Mouse (Mus musculus) CH12.LX (cell line): ENCODE measurements around the gene Sac3d1. TPM values are rescaled to one million over a fixed set of nuclear protein-coding genes. Genes with fewer than 3 reads are reported as not detected.

Experiments used
- DNase-seq: peaks from one replicate; pipeline ENCODE4 v3.0.0-alpha.2; 2013; ENCODE audit errors: extremely low read depth
- H3K27ac ChIP-seq: 2 replicates; pipeline ENCODE4 v1.5.1; 2012; ENCODE audit warnings: low read depth, mild to moderate bottlenecking, control low read depth, moderate library complexity; ENCODE audit not compliant: insufficient read depth
- H3K27me3 ChIP-seq: replicated peaks from 2 replicates; pipeline ENCODE3; 2012; ENCODE audit warnings: inconsistent platforms
- H3K36me3 ChIP-seq, 2 experiments: replicated peaks in 1 of 2; 2 replicates each; pipeline versions ENCODE3 to v1.6.1; 2012; ENCODE audit warnings: inconsistent platforms in 1 of 2, low read length in 1 of 2, mild to moderate bottlenecking in 1 of 2, mixed read lengths in 1 of 2, moderate library complexity in 1 of 2; ENCODE audit not compliant: control insufficient read depth in 1 of 2, insufficient read depth in 1 of 2
- H3K4me1 ChIP-seq, 2 experiments: 2 replicates each; pipeline ENCODE4 v1.6.1; 2012; ENCODE audit warnings: inconsistent platforms in 1 of 2, moderate library complexity in 1 of 2; ENCODE audit not compliant: insufficient read depth in 2 of 2, control insufficient read depth in 1 of 2
- H3K4me2 ChIP-seq: 2 replicates; pipeline ENCODE4 v1.6.1; 2012; ENCODE audit warnings: low read depth, mild to moderate bottlenecking, control low read depth; ENCODE audit not compliant: poor library complexity, insufficient read depth, severe bottlenecking
- H3K4me3 ChIP-seq, 3 experiments: fragments of 150-350 bp in 1 of 3; sonication (generic) in 1 of 3; replicated peaks in 1 of 3; 2 replicates each; pipeline versions ENCODE3 to v1.5.1; 2011 to 2012; ENCODE audit warnings: low read depth in 2 of 3, low read length in 2 of 3, mild to moderate bottlenecking in 2 of 3, moderate library complexity in 2 of 3, control low read depth in 1 of 3, improper control_type of control experiment in 1 of 3, inconsistent platforms in 1 of 3, mixed read lengths in 1 of 3; ENCODE audit not compliant: poor library complexity in 1 of 3
- H3K79me2 ChIP-seq: replicated peaks from 2 replicates; pipeline ENCODE4 v1.6.1; 2012; ENCODE audit warnings: mild to moderate bottlenecking, moderate library complexity; ENCODE audit not compliant: control insufficient read depth, poor library complexity, insufficient read depth, severe bottlenecking; ENCODE audit errors: extremely low read depth
- H3K9ac ChIP-seq: 2 replicates; pipeline ENCODE4 v1.6.1; 2012; ENCODE audit warnings: low read depth, mild to moderate bottlenecking, control low read depth, moderate library complexity; ENCODE audit not compliant: insufficient read depth
- H3K9me3 ChIP-seq: replicated peaks from 2 replicates; pipeline ENCODE3; 2012; ENCODE audit warnings: low read length, inconsistent platforms, mixed read lengths
- BHLHE40 ChIP-seq: IDR thresholded peaks from 2 replicates; pipeline ENCODE4 v1.6.1; 2011; ENCODE audit warnings: mild to moderate bottlenecking, low read depth, low read length, improper control_type of control experiment
- CHD2 ChIP-seq: IDR thresholded peaks from 2 replicates; pipeline ENCODE4 v1.6.1; 2011; ENCODE audit warnings: low read length, improper control_type of control experiment
- CTCF ChIP-seq, 2 experiments: IDR thresholded peaks in 1 of 2; conservative IDR thresholded peaks in 1 of 2; 2 replicates each; pipeline ENCODE4 v1.5.1; 2011 to 2012; ENCODE audit warnings: low read depth in 2 of 2, low read length in 2 of 2, improper control_type of control experiment in 1 of 2, inconsistent platforms in 1 of 2, mild to moderate bottlenecking in 1 of 2, moderate library complexity in 1 of 2
- E2F4 ChIP-seq: IDR thresholded peaks from 2 replicates; pipeline ENCODE4 v1.6.1; 2011; ENCODE audit warnings: low read depth, low read length, improper control_type of control experiment; ENCODE audit not compliant: insufficient replicate concordance
- EP300 ChIP-seq: IDR thresholded peaks from 2 replicates; pipeline ENCODE4 v1.6.1; 2011; ENCODE audit warnings: low read length, improper control_type of control experiment
- IRF4 ChIP-seq: IDR thresholded peaks from 2 replicates; pipeline ENCODE4 v1.6.1; 2014; ENCODE audit warnings: low read depth, mild to moderate bottlenecking, inconsistent platforms, low read length, improper control_type of control experiment
- JUN ChIP-seq: IDR thresholded peaks from 2 replicates; pipeline ENCODE4 v1.6.1; 2011; ENCODE audit warnings: low read depth, mild to moderate bottlenecking, low read length, improper control_type of control experiment, moderate library complexity; ENCODE audit not compliant: insufficient read depth
- JUND ChIP-seq: conservative IDR thresholded peaks from 2 replicates; pipeline ENCODE4 v1.6.1; 2011; ENCODE audit warnings: low read depth, low read length, improper control_type of control experiment
- KAT2A ChIP-seq: IDR thresholded peaks from 2 replicates; pipeline ENCODE4 v1.6.1; 2012; ENCODE audit warnings: low read length, improper control_type of control experiment, inconsistent platforms; ENCODE audit not compliant: insufficient replicate concordance
- MAFK ChIP-seq: IDR thresholded peaks from 2 replicates; pipeline ENCODE4 v1.6.1; 2011; ENCODE audit warnings: low read length, improper control_type of control experiment; ENCODE audit not compliant: insufficient replicate concordance
- MEF2A ChIP-seq: IDR thresholded peaks from 2 replicates; pipeline ENCODE4 v1.6.1; 2014; ENCODE audit warnings: low read depth, mild to moderate bottlenecking, inconsistent platforms, low read length, improper control_type of control experiment, borderline replicate concordance
- MYC ChIP-seq: IDR thresholded peaks from 2 replicates; pipeline ENCODE4 v1.6.1; 2011; ENCODE audit warnings: low read depth, mild to moderate bottlenecking, improper control_type of control experiment, low read length
- NRF1 ChIP-seq: IDR thresholded peaks from 2 replicates; pipeline ENCODE4 v1.6.1; 2014; ENCODE audit warnings: low read depth, mild to moderate bottlenecking, inconsistent platforms, low read length, improper control_type of control experiment, moderate library complexity
- PAX5 ChIP-seq: IDR thresholded peaks from 2 replicates; pipeline ENCODE4 v1.6.1; 2012; ENCODE audit warnings: low read length, inconsistent platforms, mixed read lengths
- POLR2A ChIP-seq: IDR thresholded peaks from 2 replicates; pipeline ENCODE4 v1.6.1; 2011; ENCODE audit warnings: low read depth, mild to moderate bottlenecking, improper control_type of control experiment, low read length
- POLR2AphosphoS2 ChIP-seq: IDR thresholded peaks from 2 replicates; pipeline ENCODE4 v1.6.1; 2011; ENCODE audit warnings: low read depth, low read length, improper control_type of control experiment
- RAD21 ChIP-seq: IDR thresholded peaks from 2 replicates; pipeline ENCODE4 v1.6.1; 2011; ENCODE audit warnings: low read depth, mild to moderate bottlenecking, low read length, improper control_type of control experiment, moderate library complexity
- RCOR1 ChIP-seq: conservative IDR thresholded peaks from 2 replicates; pipeline ENCODE4 v1.6.1; 2012; ENCODE audit warnings: low read depth, mild to moderate bottlenecking, inconsistent platforms, low read length, improper control_type of control experiment
- SIN3A ChIP-seq: IDR thresholded peaks from 2 replicates; pipeline ENCODE4 v1.6.1; 2012; ENCODE audit warnings: low read length, improper control_type of control experiment, inconsistent platforms
- SMC3 ChIP-seq: IDR thresholded peaks from 2 replicates; pipeline ENCODE4 v1.6.1; 2011; ENCODE audit warnings: low read depth, low read length, improper control_type of control experiment
- TBP ChIP-seq: conservative IDR thresholded peaks from 2 replicates; pipeline ENCODE4 v1.6.1; 2011; ENCODE audit warnings: low read depth, low read length, improper control_type of control experiment
- TCF12 ChIP-seq: IDR thresholded peaks from 2 replicates; pipeline ENCODE4 v1.6.1; 2014; ENCODE audit warnings: low read depth, mild to moderate bottlenecking, inconsistent platforms, low read length, improper control_type of control experiment
- UBTF ChIP-seq: IDR thresholded peaks from 2 replicates; pipeline ENCODE4 v1.6.1; 2012; ENCODE audit warnings: low read depth, mild to moderate bottlenecking, inconsistent platforms, low read length, improper control_type of control experiment, moderate library complexity
- USF2 ChIP-seq: conservative IDR thresholded peaks from 2 replicates; pipeline ENCODE4 v1.6.1; 2011; ENCODE audit warnings: low read depth, low read length, improper control_type of control experiment
- ZC3H11A ChIP-seq: IDR thresholded peaks from 2 replicates; pipeline ENCODE4 v1.6.1; 2012; ENCODE audit warnings: low read depth, mild to moderate bottlenecking, inconsistent platforms, low read length, improper control_type of control experiment
- ZKSCAN1 ChIP-seq: IDR thresholded peaks from 2 replicates; pipeline ENCODE4 v1.6.1; 2012; ENCODE audit warnings: low read depth, inconsistent platforms, low read length, improper control_type of control experiment, borderline replicate concordance
- ZMIZ1 ChIP-seq: IDR thresholded peaks from 2 replicates; pipeline ENCODE4 v1.6.1; 2012; ENCODE audit warnings: low read depth, mild to moderate bottlenecking, inconsistent platforms, low read length, improper control_type of control experiment
- ZNF384 ChIP-seq: IDR thresholded peaks from 2 replicates; pipeline ENCODE4 v1.6.1; 2012; ENCODE audit warnings: low read depth, low read length, improper control_type of control experiment, inconsistent platforms
- dilution Hi-C: fragments of 300-500 bp; cut with MboI; formaldehyde crosslinking; loops from 2 replicates; pipeline ENCODE4 v1.14.3; 2020; ENCODE audit warnings: low sequenced_read_pairs; ENCODE audit not compliant: extremely low pct_unique_long_range_greater_than_20kb, extremely low pct_ligation_motif_present
- in situ Hi-C: fragments of 300-500 bp; cut with MboI; formaldehyde crosslinking; loops from 3 replicates; pipeline ENCODE4 v1.14.3; 2019; ENCODE audit warnings: low sequenced_read_pairs, low pct_ligation_motif_present, low pct_unique_long_range_greater_than_20kb, mixed read lengths
- polyA plus RNA-seq: library from polyadenylated mRNA; unstranded; fragments of >175 nt; gene quantifications from 2 replicates; pipeline ENCODE4 v1.2.1, GENCODE M21; 2012; ENCODE audit warnings: low read depth; ENCODE audit not compliant: insufficient read length
- total RNA-seq, 2 experiments: library from RNA; depleted of rRNA; stranded (reverse); fragments of 300-350 nt in 1 of 2; fragments of >200 nt in 1 of 2; gene quantifications; 2 replicates each; pipeline ENCODE4 v1.2.3; 2012 to 2014

The Sac3d1 gene
- total and polyA plus RNA-seq, 3 experiments, result 27.0 to 31.9 (median 29.8) TPM

GRCm38 (mm10) chr19:6094119-6094518 is 24.3 kb downstream of the Sac3d1 start, which contains the start of gene AC131692.1:
Gene AC131692.1 (plus strand): TSS chr19:6094419.
- H3K27ac ChIP-seq, result no peak within 1 kb of the TSS
- TF ChIP-seq USF2 (no peak), ZC3H11A (no peak), MEF2A (no peak), PAX5 (no peak), TBP (no peak), CTCF (conservative IDR thresholded peaks at IDR 0.05 in 1 of 2, IDR thresholded peaks at IDR 0.05 in 1 of 2; ENCODE audit: low read depth in 2 of 2, low read length in 2 of 2) (no peak), NRF1 (no peak), EP300 (no peak), ZMIZ1 (no peak), KAT2A (no peak), JUN (no peak), TCF12 (no peak), MAFK (no peak), POLR2A (no peak), RAD21 (no peak), BHLHE40 (no peak), RCOR1 (no peak), UBTF (no peak), ZKSCAN1 (no peak)
- peaks cover 0 to 5% of the 10 kb centered on the region in 2 experiments; a peak in 1 of 4 replicates for H3K4me1 ChIP-seq
- H3K9ac ChIP-seq, result no peak within 1 kb of the TSS
- no peak within 1 kb of the TSS for H3K4me3 ChIP-seq
- peaks cover 11% of the 10 kb centered on the region for H3K79me2 ChIP-seq
- H3K9me3 ChIP-seq, result no peaks in the 10 kb centered on the region
- dilution Hi-C loops (no loop called here), in situ Hi-C loops (no loop called here)
- DNase-seq, result no peak
- H3K36me3 ChIP-seq, result peaks cover 65 to 91% of the 10 kb centered on the region in 2 experiments
- H3K27me3 ChIP-seq, result no peaks in the 10 kb centered on the region
- H3K4me2 ChIP-seq, result no peak within 1 kb of the TSS

- DNase-seq, result no peak
- Histone ChIP-seq H3K9ac (no peak overlapping the region), H3K36me3 (peaks cover 62 to 74% of the 10 kb centered on the region in 2 experiments), H3K4me3 (no peak overlapping the region), H3K9me3 (no peaks in the 10 kb centered on the region), H3K27ac (no peak overlapping the region), H3K4me1 (peaks cover 2 to 31% of the 10 kb centered on the region in 2 experiments), H3K79me2 (peaks cover 46% of the 10 kb centered on the region), H3K4me2 (no peak overlapping the region), H3K27me3 (no peaks in the 10 kb centered on the region)
- dilution Hi-C loops, result no loop called here
- TF ChIP-seq BHLHE40 (no peak), TBP (no peak), JUN (no peak), ZC3H11A (no peak), JUND (no peak), CHD2 (no peak), MAFK (no peak), IRF4 (no peak), POLR2AphosphoS2 (no peak), ZNF384 (no peak), TCF12 (no peak), CTCF (conservative IDR thresholded peaks at IDR 0.05 in 1 of 2, IDR thresholded peaks at IDR 0.05 in 1 of 2; ENCODE audit: low read depth in 2 of 2, low read length in 2 of 2) (no peak), MYC (no peak), E2F4 (no peak), ZKSCAN1 (no peak), SIN3A (no peak), SMC3 (no peak)
- in situ Hi-C loops, result loop anchor here (5.0 kb wide), 1 partner anchor 33 kb away; no protein-coding TSS in a partner anchor
Measured at GRCm38 (mm10) chr19:6088841-6089240, 29.6 kb downstream of the Sac3d1 start.
